7 mouse cellular contexts compared by ENCODE assay signal in the genomic region with DNA sequence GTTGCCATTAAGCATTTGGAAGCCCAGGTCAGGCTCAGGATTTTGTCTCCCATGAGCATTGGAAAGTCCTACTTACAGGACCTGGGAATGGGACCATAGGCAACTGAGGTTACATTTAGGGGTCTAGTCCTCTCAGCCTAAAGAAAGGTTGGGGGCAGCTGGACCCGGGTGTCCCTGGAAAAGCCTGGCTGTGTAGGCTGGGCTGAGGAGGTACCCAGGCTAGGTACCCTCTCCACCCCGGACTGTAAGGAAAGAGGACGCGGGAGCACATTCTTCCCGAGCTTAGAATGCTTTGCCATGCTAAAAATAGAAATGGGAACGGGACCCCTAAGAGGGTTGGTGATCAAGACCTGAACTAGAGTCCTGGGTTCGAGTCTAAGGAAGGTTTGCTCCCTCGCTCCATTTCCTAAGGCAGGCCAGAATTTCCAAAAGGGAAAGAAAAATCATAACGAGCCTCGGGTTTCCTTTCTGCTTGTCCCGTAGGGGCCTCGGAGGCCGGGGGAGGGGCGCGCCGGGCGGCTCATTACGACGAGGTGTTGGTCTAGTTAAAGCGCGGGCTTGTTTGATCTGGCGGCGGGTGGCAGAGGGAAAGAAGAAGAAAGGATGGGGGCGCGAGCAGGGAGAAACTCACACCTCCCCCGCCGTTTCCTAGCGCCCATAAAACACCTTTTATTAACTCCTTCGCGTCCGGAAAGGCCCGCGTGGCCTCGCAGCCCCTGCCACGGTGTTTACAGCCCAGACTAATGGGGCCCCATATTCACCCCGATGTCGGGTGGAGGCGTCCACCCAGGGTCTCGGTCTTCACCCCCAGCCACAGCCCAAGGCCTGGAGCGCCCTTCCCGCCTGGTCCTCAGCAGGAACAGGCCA. TPM values are rescaled to one million over a fixed set of nuclear protein-coding genes. Genes with fewer than 3 reads are reported as not detected.
DNase-seq lines count a peak whose midpoint lies in the region; ATAC-seq and TF ChIP-seq lines count a peak whose summit lies in the region.

No protein-coding gene starts in this region.

- H3K4me2 ChIP-seq in forebrain, postnatal 0 days (ENCODE audit: low read depth) = peak overlapping the region; percentile 33
- peak overlapping the region; percentile 47 for H3K4me2 ChIP-seq in liver, embryonic 13.5 days

- H3K27me3 ChIP-seq in forebrain, postnatal 0 days (ENCODE audit: insufficient read depth, low read length) = peaks cover 64% of the 10 kb centered on the region
- peaks cover 77% of the 10 kb centered on the region for H3K27me3 ChIP-seq in liver, embryonic 13.5 days

- H3K36me3 ChIP-seq in forebrain, postnatal 0 days (ENCODE audit: insufficient read depth) = no peaks in the 10 kb centered on the region
- no peaks in the 10 kb centered on the region for H3K36me3 ChIP-seq in liver, embryonic 13.5 days

- no peak overlapping the region for H3K9ac ChIP-seq in forebrain, postnatal 0 days
- peak overlapping the region; percentile 22; the same call in 1 of the 2 replicates for H3K9ac ChIP-seq in liver, embryonic 13.5 days

- no peak overlapping the region for H3K27ac ChIP-seq in forebrain, postnatal 0 days (ENCODE audit: low read depth, low read length)
- H3K27ac ChIP-seq in liver, embryonic 13.5 days = no peak overlapping the region

- peak; percentile 19 for DNase-seq in ovary, postnatal 36 days (ENCODE audit: low spot score)
- no peak for DNase-seq in ovary, postnatal 14 days (ENCODE audit: low spot score)
- DNase-seq in forebrain, postnatal 0 days = no peak
- no peak for DNase-seq in liver, embryonic 13.5 days
- DNase-seq in thymus, postnatal 14 days = peak; percentile 62
- no peak for DNase-seq in layer of hippocampus, postnatal 25 days (ENCODE audit: extremely low spot score in 1 of 2, low spot score in 1 of 2)

- no peaks in the 10 kb centered on the region for H3K9me3 ChIP-seq in forebrain, postnatal 0 days (ENCODE audit: low read length)
- no peaks in the 10 kb centered on the region for H3K9me3 ChIP-seq in liver, embryonic 13.5 days (replicated peaks)

- no peak for TF ChIP-seq CTCF in forebrain, postnatal 0 days (IDR thresholded peaks at IDR 0.05; ENCODE audit: low read depth)

- no peaks in the 10 kb centered on the region for H3K4me1 ChIP-seq in forebrain, postnatal 0 days (ENCODE audit: insufficient read depth)
- H3K4me1 ChIP-seq in liver, embryonic 13.5 days (replicated peaks) = peaks cover 15% of the 10 kb centered on the region

- peak overlapping the region; percentile 21 for H3K4me3 ChIP-seq in forebrain, postnatal 0 days (ENCODE audit: low read depth, low read length)
- H3K4me3 ChIP-seq in liver, embryonic 13.5 days (replicated peaks) = peak overlapping the region; percentile 33

- WGBS in forebrain, postnatal 0 days = 1% methylated on average over 41 of the region's 41 CpGs
- 2% methylated on average over 40 of the region's 41 CpGs for WGBS in liver, embryonic 13.5 days (ENCODE audit: insufficient replicate concordance)

- no peak for ATAC-seq in forebrain, postnatal 0 days
- no peak for ATAC-seq in liver, embryonic 13.5 days (ENCODE audit: low read depth)
- ATAC-seq in monocyte, adult 5-6 weeks (replicated peaks; ENCODE audit: insufficient number of reproducible peaks, low FRiP score, low TSS enrichment, poor library complexity, severe bottlenecking) = no peak

RNA-seq across cellular contexts. Expression of a gene that starts 5.3 kb away (rescaled TPM):
- total RNA-seq in forebrain, postnatal 0 days (2014; rRNA removed) = not detected in 2 replicates
- polyA plus RNA-seq in forebrain, postnatal 0 days (2015; fragmentation: Nextera tagmentation; extraction: Ambion mirVana) = not detected in 2 replicates
- polyA plus RNA-seq in liver, embryonic 13.5 days (2015; fragmentation: Nextera tagmentation; extraction: Ambion mirVana) = 0.48 and 0.58 TPM in 2 replicates
- total RNA-seq in monocyte, adult 5-6 weeks (2017) = not detected in 3 replicates
- not detected for total RNA-seq in layer of hippocampus, postnatal 25 days (2021)

RNA-seq across cellular contexts. Expression of a gene that starts 25.8 kb away (rescaled TPM):
- total RNA-seq in forebrain, postnatal 0 days (2014; rRNA removed) = 26.6 and 35.4 TPM in 2 replicates
- polyA plus RNA-seq in forebrain, postnatal 0 days (2015; fragmentation: Nextera tagmentation; extraction: Ambion mirVana) = 11.4 and 15.3 TPM in 2 replicates
- 3.3 and 3.5 TPM in 2 replicates for polyA plus RNA-seq in liver, embryonic 13.5 days (2015; fragmentation: Nextera tagmentation; extraction: Ambion mirVana)
- 24.3 to 39.7 TPM (median 38.7 TPM) in 3 replicates for total RNA-seq in monocyte, adult 5-6 weeks (2017)
- 10 to 100 TPM; 55.0 to 55.4 TPM for total RNA-seq in layer of hippocampus, postnatal 25 days (2021)

Comparison
In these comparisons a context has a peak if more than half of its experiments do, and no peak if none do; other contexts are left out.
1. DNase-seq: peak in ovary, postnatal 36 days (single experiment) and thymus, postnatal 14 days (single experiment); none in ovary, postnatal 14 days (single experiment), forebrain, postnatal 0 days (single experiment), liver, embryonic 13.5 days (single experiment) and layer of hippocampus, postnatal 25 days (0 of 2).